Mouse (Mus musculus) layer of hippocampus, postnatal 25 days (tissue): ENCODE results near the gene Rnf224. TPM values are rescaled to one million over a fixed set of nuclear protein-coding genes. Genes with fewer than 3 reads are reported as not detected.

Experiments used
- DNase-seq, 2 experiments: peaks; one replicate each; pipeline ENCODE4 v3.0.0; 2022; ENCODE audit warnings: mixed read lengths in 2 of 2, low spot score in 1 of 2; ENCODE audit errors: extremely low spot score in 1 of 2
- total RNA-seq, 2 experiments: library from RNA; stranded (reverse); gene quantifications; 2 replicates each; pipeline ENCODE4 v1.2.3; 2021

Rnf224 gene
- total RNA-seq, 2 experiments from 2014 or later: not detected

DNA sequence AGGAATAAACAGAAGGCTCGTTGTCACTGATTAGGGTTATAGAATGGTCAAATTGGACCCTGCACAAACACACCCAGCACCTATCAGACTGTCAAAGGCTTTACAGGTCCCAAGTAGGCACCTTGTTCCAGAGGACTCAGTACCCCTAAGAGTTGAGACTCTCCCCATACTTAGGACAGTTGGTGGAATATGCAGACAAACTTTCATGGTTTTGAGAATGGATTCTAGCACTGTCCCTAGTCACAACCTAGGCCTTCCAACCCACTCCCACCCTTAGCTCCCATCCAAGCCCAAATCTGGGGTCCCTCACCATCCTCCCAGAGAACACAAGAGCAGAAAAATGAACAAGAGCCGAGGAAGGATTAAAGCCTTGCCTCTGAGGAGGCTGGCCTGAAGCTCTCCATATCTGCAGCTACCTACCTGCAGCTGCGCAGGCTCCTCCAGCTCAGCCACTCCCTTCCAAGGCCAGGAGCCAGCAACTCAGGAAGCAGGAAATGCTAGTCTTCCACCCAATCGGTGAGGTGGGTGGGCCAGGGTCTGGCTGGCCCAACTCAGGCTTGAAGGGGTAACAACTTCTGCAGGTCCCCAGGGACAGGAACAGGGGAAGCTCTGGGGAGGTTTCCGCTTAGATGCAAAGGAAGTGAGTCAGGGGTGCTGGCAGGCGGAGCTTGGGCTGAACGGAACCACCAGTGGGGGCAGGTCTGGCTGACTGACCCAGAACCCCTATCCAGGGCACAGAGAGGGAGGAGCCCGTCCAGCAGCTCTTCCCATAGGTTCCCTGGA lies 40.2 kb downstream of the Rnf224 start, which contains the start of gene Tor4a:
Gene Tor4a (minus strand): TSS at position 715 of the 783 bp plus-strand sequence.
- no peak for DNase-seq

DNA sequence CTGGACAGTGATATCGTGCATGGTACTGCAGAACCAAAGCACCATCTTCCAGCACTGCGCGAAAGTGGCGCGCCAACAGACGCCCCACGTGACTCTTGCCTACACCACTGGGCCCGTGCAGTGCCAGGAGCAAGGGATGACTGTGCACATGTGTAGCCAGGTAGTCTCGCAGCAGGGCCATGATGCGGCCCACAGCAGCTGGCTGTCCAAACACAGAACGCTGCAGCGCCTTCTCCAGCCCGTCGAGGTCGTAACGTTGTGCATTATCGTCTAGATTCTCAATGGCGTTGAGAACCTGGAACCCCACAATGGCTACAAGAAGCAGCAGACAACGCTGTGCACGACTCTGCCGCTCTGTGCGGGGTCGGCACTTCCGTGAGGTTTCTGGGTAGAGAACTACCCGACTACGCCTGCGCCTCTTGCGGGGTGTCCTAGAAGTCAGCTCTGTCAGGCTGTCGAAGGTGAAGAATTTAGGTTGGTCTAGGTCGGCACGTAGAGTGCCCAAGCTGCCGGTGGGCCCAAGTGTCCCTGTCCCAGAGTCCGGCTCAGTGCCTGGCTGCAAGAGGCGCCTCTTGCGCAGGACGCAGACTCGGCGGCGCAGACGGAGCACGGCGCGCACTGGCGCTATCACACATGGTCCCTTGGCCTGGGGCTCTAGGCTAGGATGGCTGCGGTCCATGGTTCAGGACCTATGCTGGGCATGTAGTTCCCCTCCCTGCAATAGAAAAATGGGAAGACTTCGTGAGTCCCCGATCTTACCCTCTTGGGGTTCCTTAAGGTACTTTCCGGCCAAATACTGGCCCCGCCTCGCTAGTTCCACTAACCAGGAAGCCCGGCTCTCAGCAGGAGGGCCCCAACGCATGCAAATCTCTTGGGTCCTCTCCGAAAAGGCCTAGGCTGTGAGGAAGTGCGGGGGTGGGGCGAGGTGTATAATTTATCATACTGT lies 41.1 kb downstream of the Rnf224 start:
- no peak for DNase-seq

DNA sequence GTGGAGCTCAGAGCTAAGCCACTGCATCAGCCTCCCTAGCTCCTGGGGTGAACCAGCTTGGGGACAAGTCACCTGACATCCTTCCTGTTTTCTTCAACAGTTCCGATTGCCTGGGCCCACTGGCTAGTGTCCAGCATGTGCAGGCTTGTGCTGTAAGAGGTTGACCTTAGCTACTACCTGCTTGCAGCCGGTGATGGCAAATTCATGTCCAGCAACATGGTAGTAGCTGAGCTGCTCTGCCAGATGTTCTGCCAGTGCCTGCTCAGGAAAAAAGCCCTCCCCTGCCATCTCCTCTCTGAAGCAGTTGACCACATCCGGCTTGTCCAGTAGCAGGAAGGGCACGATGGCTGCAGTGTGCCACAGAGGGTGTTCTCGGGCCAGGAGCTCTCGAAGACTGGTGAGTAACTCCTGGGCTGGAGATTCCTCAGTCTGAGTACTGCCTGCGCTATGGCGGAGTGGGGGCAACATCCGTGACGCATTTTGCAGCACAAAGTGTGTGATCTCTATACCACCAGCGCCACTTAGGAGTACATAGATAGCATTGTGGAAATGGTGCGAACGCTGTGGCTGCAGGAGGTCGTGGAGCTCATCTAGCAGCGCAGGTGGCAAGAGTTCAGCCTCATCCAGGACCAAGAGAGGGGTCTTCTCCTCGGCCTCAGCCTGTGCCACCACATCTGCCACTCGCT lies 42.0 kb downstream of the Rnf224 start:
- DNase-seq: no peak

DNA sequence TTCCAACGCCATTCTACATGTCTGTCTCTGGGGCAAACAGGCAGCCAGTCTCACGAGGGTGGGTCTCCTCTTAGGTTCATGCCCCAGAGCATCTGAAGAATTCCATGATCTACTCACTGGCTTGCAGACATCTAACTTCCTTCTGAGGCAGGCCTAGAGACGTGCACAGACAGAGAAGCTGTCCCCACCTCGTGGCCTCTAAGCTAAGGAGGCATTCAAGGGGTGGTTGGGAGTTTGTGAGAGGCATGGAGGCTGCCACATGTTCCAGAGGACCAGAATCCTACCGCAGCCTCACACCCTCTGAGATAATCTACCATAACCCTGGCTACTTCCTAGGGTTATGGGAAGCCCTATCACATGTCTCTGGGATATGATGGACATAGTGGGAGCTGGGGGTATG lies 42.6 kb downstream of the Rnf224 start:
- no peak for DNase-seq

DNA sequence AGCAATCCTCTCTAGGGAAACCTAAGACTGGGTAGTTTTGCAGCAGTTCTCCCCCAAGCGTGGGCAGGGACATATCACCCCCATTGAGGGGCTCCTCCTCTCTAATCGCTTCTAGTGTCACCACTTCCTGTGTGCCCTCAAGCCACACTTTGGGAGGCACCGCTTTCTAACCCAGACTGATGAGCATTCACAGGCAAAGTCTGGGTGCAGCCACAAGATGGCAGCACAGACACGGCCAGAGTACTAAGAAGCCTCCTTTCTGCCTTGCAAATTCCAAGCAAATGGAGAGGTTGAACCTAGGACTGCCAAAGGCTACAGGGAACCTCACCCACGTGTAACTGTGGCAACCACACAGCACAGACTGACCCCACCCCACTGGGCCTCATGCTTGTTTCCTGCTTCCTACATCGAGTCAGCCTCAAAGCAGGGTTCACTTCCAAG lies 43.2 kb downstream of the Rnf224 start:
- DNase-seq: peak; percentile 56 to 82

DNA sequence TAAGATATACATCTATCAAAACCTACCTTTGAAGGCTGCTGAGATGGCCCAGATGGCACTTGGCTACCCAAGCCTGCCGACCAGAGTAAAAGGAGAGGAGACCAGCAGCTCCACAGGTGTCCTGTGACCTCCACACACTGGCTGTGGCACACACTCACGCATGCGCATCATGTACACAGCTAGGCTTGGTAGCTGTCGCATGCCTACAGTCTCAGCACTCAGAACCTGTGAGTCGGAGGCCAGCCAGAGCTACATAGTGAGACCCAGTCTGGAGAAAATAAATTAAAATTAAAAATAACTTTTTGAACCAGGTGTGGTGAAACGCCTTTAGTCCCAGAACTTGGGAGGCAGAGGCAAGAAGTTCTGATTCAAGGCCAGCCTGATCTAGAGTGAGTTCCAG lies 48.7 kb downstream of the Rnf224 start:
- DNase-seq: no peak

DNA sequence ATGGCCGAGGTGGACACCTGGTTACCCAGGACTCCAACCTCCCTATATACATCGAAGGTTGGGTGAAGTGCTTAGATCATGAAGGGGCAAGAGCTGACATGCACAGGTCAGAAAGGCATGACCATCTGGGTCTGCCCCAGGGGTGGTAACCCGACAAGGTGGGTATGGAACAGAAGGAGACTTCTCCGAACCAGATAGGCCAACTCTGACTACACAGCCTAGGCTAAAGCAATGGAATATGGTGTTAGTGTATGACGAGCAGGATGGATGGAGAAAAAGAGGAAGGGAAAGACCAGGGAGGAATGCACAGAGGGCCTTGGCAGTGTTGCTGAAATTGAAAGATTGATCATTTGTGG lies 50.0 kb downstream of the Rnf224 start:
- no peak for DNase-seq

DNA sequence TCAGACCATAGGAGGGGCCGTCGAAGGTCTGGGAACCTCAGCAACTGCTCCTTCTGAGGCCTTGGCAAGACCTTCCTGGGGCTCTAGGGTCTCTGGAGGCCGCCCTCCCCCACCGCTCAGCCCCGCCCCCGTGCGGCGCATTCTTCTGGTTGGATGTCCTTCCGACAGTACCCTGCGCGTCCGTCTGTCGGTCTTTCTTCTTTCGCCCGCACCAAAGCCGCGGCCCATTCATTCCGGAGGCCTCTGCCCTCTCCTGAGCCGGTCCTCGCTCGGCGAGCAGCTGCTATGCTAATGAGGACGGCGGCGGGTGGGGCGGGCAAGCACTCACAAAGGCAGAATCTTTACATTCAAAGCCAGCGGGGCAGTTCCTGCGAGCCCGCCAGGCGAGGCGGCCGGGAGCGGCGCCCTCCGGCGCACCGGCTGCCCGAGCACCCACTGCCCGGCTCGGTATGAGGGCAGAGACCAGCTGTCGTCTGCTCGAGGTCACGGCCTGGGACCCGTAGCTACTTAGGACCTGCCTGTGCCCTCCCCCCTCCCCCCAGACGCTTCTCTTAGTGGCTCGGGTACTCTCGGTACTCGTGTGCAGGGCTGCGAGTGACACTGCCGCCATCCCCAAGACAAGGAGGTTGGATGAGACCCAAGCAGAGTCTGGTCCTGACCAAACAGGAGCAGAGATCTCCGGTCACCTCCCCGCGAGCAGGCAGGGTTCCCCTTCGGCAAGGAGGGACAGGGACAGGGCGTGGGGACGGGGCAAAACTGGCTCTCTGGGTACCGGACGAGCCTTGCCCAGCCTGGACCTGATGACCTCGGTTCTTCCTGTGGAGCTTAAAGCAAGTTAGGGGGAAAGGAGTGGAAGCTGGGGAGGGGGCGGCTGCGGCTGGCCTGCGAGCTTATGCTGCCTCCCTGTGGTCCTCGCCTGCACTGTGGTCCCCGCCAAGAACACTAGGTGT lies 50.7 kb downstream of the Rnf224 start:
- no peak for DNase-seq

DNA sequence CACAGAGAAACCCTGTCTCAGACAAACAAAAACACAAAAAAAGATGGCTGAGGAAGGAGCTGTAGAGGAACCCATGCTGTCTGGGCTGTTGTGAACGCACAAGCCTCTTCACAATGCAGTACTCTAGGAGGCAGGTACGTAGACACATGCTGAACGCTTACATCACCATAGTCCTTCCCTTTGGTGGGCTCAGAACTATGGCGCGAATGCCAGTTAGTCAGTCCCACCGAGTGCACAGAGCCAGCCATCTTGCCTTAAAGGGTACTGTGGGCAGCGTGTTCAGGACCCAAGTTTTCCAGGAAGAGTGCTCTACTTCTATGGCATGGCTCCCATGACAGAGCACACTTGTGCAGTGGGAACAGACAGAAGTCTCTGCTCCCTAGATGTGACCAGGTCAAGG lies 52.1 kb downstream of the Rnf224 start:
- no peak for DNase-seq

Other genes with a start within 250 kb of the Rnf224 start
- 100 to 1,000 TPM; 985 to 995 TPM for gene Nsmf, start 182.4 kb downstream of the Rnf224 start, total RNA-seq
- not detected for gene Entpd8, start 156.5 kb downstream of the Rnf224 start, total RNA-seq
- gene Noxa1, start 141.6 kb downstream of the Rnf224 start, total RNA-seq: not detected
- gene Nrarp, start 56.0 kb downstream of the Rnf224 start, total RNA-seq: 10 to 100 TPM; 27.5 to 35.7 TPM
- 1 to 10 TPM; 1.5 TPM for gene Tor4a, start 39.9 kb downstream of the Rnf224 start, total RNA-seq
- 10 to 100 TPM; 55.8 to 58.9 TPM for gene Nelfb, start 25.3 kb downstream of the Rnf224 start, total RNA-seq
- gene Stpg3, start 22.1 kb downstream of the Rnf224 start, total RNA-seq: under 1 TPM in 1 of 2 experiments, not detected in 1; 0.32 TPM
- under 1 TPM in 1 of 2 experiments, not detected in 1; 0.59 TPM for gene Fam166a, start 18.0 kb downstream of the Rnf224 start, total RNA-seq
- 100 to 1,000 TPM; 330 to 361 TPM for gene Tubb4b, start 12.1 kb downstream of the Rnf224 start, total RNA-seq
- gene Slc34a3, start 2.4 kb downstream of the Rnf224 start, total RNA-seq: not detected
- gene Rnf208, start 5.5 kb upstream of the Rnf224 start, total RNA-seq: 100 to 1,000 TPM; 230 to 231 TPM
- under 1 TPM in 1 of 2 experiments, not detected in 1; 0.79 TPM for gene Cysrt1, start 5.7 kb upstream of the Rnf224 start, total RNA-seq
- gene AL732309.1, start 10.1 kb upstream of the Rnf224 start, total RNA-seq: 1 to 10 TPM; 3.3 to 5.2 TPM
- 10 to 100 TPM; 38.1 to 40.5 TPM for gene Tmem203, start 18.7 kb upstream of the Rnf224 start, total RNA-seq
- gene Tprn, start 25.8 kb upstream of the Rnf224 start, total RNA-seq: 10 to 100 TPM; 27.0 to 29.4 TPM
- 10 to 100 TPM; 69.2 to 71.6 TPM for gene Ssna1, start 35.7 kb upstream of the Rnf224 start, total RNA-seq
- 10 to 100 TPM; 85.1 to 86.5 TPM for gene Anapc2, start 35.7 kb upstream of the Rnf224 start, total RNA-seq
- not detected for gene Tmem210, start 51.4 kb upstream of the Rnf224 start, total RNA-seq
- not detected for gene Lrrc26, start 53.1 kb upstream of the Rnf224 start, total RNA-seq
- gene Grin1, start 82.4 kb upstream of the Rnf224 start, total RNA-seq: 100 to 1,000 TPM; 405 to 487 TPM
- 10 to 100 TPM; 53.7 to 56.1 TPM for gene Man1b1, start 95.6 kb upstream of the Rnf224 start, total RNA-seq
- 10 to 100 TPM; 30.7 to 31.7 TPM for gene Dpp7, start 119.6 kb upstream of the Rnf224 start, total RNA-seq
- 10 to 100 TPM; 14.2 to 14.3 TPM for gene Uap1l1, start 128.9 kb upstream of the Rnf224 start, total RNA-seq
- 1 to 10 TPM; 5.8 to 6.0 TPM for gene Sapcd2, start 135.5 kb upstream of the Rnf224 start, total RNA-seq
- 10 to 100 TPM; 15.3 to 18.0 TPM for gene Entpd2, start 159.1 kb upstream of the Rnf224 start, total RNA-seq
- gene Npdc1, start 162.6 kb upstream of the Rnf224 start, total RNA-seq: 100 to 1,000 TPM; 427 to 450 TPM
- gene Fut7, start 186.5 kb upstream of the Rnf224 start, total RNA-seq: under 1 TPM; 0.12 to 0.49 TPM
- gene Abca2, start 191.9 kb upstream of the Rnf224 start, total RNA-seq: 100 to 1,000 TPM; 160 to 172 TPM
- under 1 TPM; 0.47 to 0.73 TPM for gene Clic3, start 220.1 kb upstream of the Rnf224 start, total RNA-seq
- 10 to 100 TPM; 56.6 to 58.9 TPM for gene Paxx, start 224.3 kb upstream of the Rnf224 start, total RNA-seq
- 100 to 1,000 TPM; 329 to 404 TPM for gene Ptgds, start 233.3 kb upstream of the Rnf224 start, total RNA-seq